In the genomic region with DNA sequence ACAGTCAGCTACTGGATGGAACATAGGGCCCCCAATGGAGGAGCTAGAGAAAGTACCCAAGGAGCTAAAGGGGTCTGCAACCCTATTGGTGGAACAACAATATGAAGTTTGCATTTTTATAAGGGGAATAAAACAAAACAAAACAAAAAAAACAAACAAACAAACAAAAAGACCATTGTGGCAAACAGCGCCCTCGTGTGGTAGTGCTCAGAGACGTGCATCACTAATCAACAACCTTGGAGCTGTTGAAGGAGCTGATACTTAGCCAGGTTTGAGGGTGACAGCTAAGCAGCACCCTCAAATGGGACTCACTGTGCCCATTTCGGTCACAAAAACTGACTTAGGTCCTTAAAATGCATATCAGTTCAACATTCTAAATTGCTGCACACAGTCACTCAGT, we compare ENCODE assay signal across 14 mouse cellular contexts. TPM values are rescaled to one million over a fixed set of nuclear protein-coding genes. Genes with fewer than 3 reads are reported as not detected.
DNase-seq lines count a peak whose midpoint lies in the region; ATAC-seq and TF ChIP-seq lines count a peak whose summit lies in the region.
"Had no signal": no experiment of that assay in that cellular context is flagged by ENCODE, and none has a peak within 500 bp of the region (broad histone marks: within the 10 kb centered on the region; RNA-seq: fewer than 3 reads in every experiment).

No protein-coding gene starts in this region.

- peak; percentile 38 to 56 (median 39); a peak in 5 of 6 replicates for TF ChIP-seq CTCF in MEL (IDR thresholded peaks at IDR 0.05 in 2 of 3, conservative IDR thresholded peaks at IDR 0.05 in 1 of 3; ENCODE audit: control insufficient read depth in 1 of 3, insufficient read depth in 1 of 3, low read depth in 2 of 3, low read length in 3 of 3, poor library complexity in 1 of 3, severe bottlenecking in 1 of 3)

- TF ChIP-seq RAD21 in MEL (IDR thresholded peaks at IDR 0.05; ENCODE audit: low read depth, low read length) = no peak; the same call in 1 of the 2 replicates

- H3K4me3 ChIP-seq in hindbrain, embryonic 11.5 days (ENCODE audit: low read depth, low read length) = no peak overlapping the region
- no peak overlapping the region for H3K4me3 ChIP-seq in hindbrain, embryonic 13.5 days
- H3K4me3 ChIP-seq in midbrain, embryonic 14.5 days (replicated peaks; ENCODE audit: low read depth, low read length) = no peak overlapping the region
- no peak overlapping the region for H3K4me3 ChIP-seq in midbrain, embryonic 15.5 days
- no peak overlapping the region for H3K4me3 ChIP-seq in MEL (ENCODE audit: control insufficient read depth in 1 of 2, insufficient read depth in 1 of 2, low read depth in 2 of 2, low read length in 2 of 2)
- H3K4me3 ChIP-seq in limb, embryonic 10.5 days = no peak overlapping the region
- H3K4me3 ChIP-seq: embryonic facial prominence, embryonic 12.5 days; forebrain, embryonic 15.5 days; hindbrain, embryonic 12.5 days had no signal

- H3K79me2 ChIP-seq in MEL (ENCODE audit: control insufficient read depth, insufficient read depth, low read length, poor library complexity) = no peaks in the 10 kb centered on the region

- no peak overlapping the region for H3K27ac ChIP-seq in hindbrain, embryonic 11.5 days (ENCODE audit: low read depth, low read length)
- H3K27ac ChIP-seq in hindbrain, embryonic 13.5 days = no peak overlapping the region
- H3K27ac ChIP-seq in midbrain, embryonic 14.5 days (replicated peaks; ENCODE audit: low read depth, low read length) = no peak overlapping the region
- H3K27ac ChIP-seq in midbrain, embryonic 15.5 days = no peak overlapping the region
- no peak overlapping the region for H3K27ac ChIP-seq in MEL (ENCODE audit: control insufficient read depth, low read depth, low read length)
- no peak overlapping the region for H3K27ac ChIP-seq in limb, embryonic 10.5 days
- H3K27ac ChIP-seq: embryonic facial prominence, embryonic 12.5 days; forebrain, embryonic 15.5 days; hindbrain, embryonic 12.5 days had no signal

- H3K9me3 ChIP-seq in hindbrain, embryonic 11.5 days (ENCODE audit: control insufficient read depth, low read length) = no peaks in the 10 kb centered on the region
- no peaks in the 10 kb centered on the region for H3K9me3 ChIP-seq in hindbrain, embryonic 13.5 days
- no peaks in the 10 kb centered on the region for H3K9me3 ChIP-seq in midbrain, embryonic 14.5 days (ENCODE audit: control insufficient read depth, low read length)
- H3K9me3 ChIP-seq in midbrain, embryonic 15.5 days = no peaks in the 10 kb centered on the region
- no peaks in the 10 kb centered on the region for H3K9me3 ChIP-seq in MEL (replicated peaks; ENCODE audit: insufficient read depth, low read length)
- no peaks in the 10 kb centered on the region for H3K9me3 ChIP-seq in limb, embryonic 10.5 days (replicated peaks)
- H3K9me3 ChIP-seq: embryonic facial prominence, embryonic 12.5 days; forebrain, embryonic 15.5 days; hindbrain, embryonic 12.5 days had no signal

- H3K27me3 ChIP-seq in hindbrain, embryonic 11.5 days (ENCODE audit: control insufficient read depth, insufficient read depth, low read length) = no peaks in the 10 kb centered on the region
- no peaks in the 10 kb centered on the region for H3K27me3 ChIP-seq in hindbrain, embryonic 13.5 days
- no peaks in the 10 kb centered on the region for H3K27me3 ChIP-seq in midbrain, embryonic 14.5 days (ENCODE audit: control insufficient read depth, insufficient read depth, low read length)
- no peaks in the 10 kb centered on the region for H3K27me3 ChIP-seq in midbrain, embryonic 15.5 days (replicated peaks)
- no peaks in the 10 kb centered on the region for H3K27me3 ChIP-seq in MEL (ENCODE audit: control insufficient read depth in 1 of 2, insufficient read depth in 2 of 2, low read length in 2 of 2)
- H3K27me3 ChIP-seq in limb, embryonic 10.5 days (ENCODE audit: low read depth, poor library complexity, severe bottlenecking) = no peaks in the 10 kb centered on the region
- H3K27me3 ChIP-seq: embryonic facial prominence, embryonic 12.5 days; forebrain, embryonic 15.5 days; hindbrain, embryonic 12.5 days had no signal

- peak; percentile 24 for DNase-seq in hindbrain, embryonic 11.5 days (ENCODE audit: low spot score)
- peak; percentile 8 for DNase-seq in midbrain, embryonic 14.5 days
- peak; percentile 4 for DNase-seq in MEL (ENCODE audit: low read depth, low spot score)
- peak; percentile 33 for DNase-seq in limb, embryonic 10.5 days (ENCODE audit: low spot score)
- no peak for DNase-seq in thymus, postnatal 14 days
- DNase-seq: lung, postnatal 10 days had no signal

- no peak for TF ChIP-seq EP300 in MEL (IDR thresholded peaks at IDR 0.05; ENCODE audit: low read depth in 1 of 2, low read length in 2 of 2)

- H3K36me3 ChIP-seq in hindbrain, embryonic 11.5 days (ENCODE audit: control insufficient read depth, insufficient read depth, low read length) = no peaks in the 10 kb centered on the region
- no peaks in the 10 kb centered on the region for H3K36me3 ChIP-seq in hindbrain, embryonic 13.5 days
- H3K36me3 ChIP-seq in midbrain, embryonic 14.5 days (ENCODE audit: control insufficient read depth, insufficient read depth, low read length) = no peaks in the 10 kb centered on the region
- no peaks in the 10 kb centered on the region for H3K36me3 ChIP-seq in midbrain, embryonic 15.5 days (replicated peaks)
- H3K36me3 ChIP-seq in MEL (ENCODE audit: control insufficient read depth in 1 of 2, insufficient read depth in 2 of 2, low read length in 2 of 2) = no peaks in the 10 kb centered on the region
- H3K36me3 ChIP-seq in limb, embryonic 10.5 days = no peaks in the 10 kb centered on the region
- H3K36me3 ChIP-seq: embryonic facial prominence, embryonic 12.5 days; forebrain, embryonic 15.5 days; hindbrain, embryonic 12.5 days had no signal

- no peak for ATAC-seq in hindbrain, embryonic 11.5 days (ENCODE audit: low FRiP score)
- ATAC-seq in hindbrain, embryonic 13.5 days (ENCODE audit: low FRiP score) = no peak
- ATAC-seq in midbrain, embryonic 14.5 days (ENCODE audit: low FRiP score, low TSS enrichment) = no peak
- ATAC-seq in midbrain, embryonic 15.5 days (replicated peaks) = no peak
- ATAC-seq: forebrain, embryonic 15.5 days had no signal

- no peaks in the 10 kb centered on the region for H3K4me1 ChIP-seq in hindbrain, embryonic 11.5 days (replicated peaks; ENCODE audit: control insufficient read depth, insufficient read depth, low read length)
- H3K4me1 ChIP-seq in hindbrain, embryonic 13.5 days (replicated peaks) = no peaks in the 10 kb centered on the region
- H3K4me1 ChIP-seq in midbrain, embryonic 14.5 days (ENCODE audit: control insufficient read depth, insufficient read depth, low read length) = no peaks in the 10 kb centered on the region
- no peaks in the 10 kb centered on the region for H3K4me1 ChIP-seq in midbrain, embryonic 15.5 days
- H3K4me1 ChIP-seq in MEL (ENCODE audit: control insufficient read depth in 1 of 2, insufficient read depth in 2 of 2, low read length in 2 of 2) = no peaks in the 10 kb centered on the region
- H3K4me1 ChIP-seq in limb, embryonic 10.5 days = no peaks in the 10 kb centered on the region
- H3K4me1 ChIP-seq: embryonic facial prominence, embryonic 12.5 days; forebrain, embryonic 15.5 days; hindbrain, embryonic 12.5 days had no signal

- H3K4me2 ChIP-seq in hindbrain, embryonic 11.5 days (replicated peaks; ENCODE audit: low read depth, low read length) = no peak overlapping the region
- H3K4me2 ChIP-seq in hindbrain, embryonic 13.5 days = no peak overlapping the region
- no peak overlapping the region for H3K4me2 ChIP-seq in midbrain, embryonic 14.5 days (ENCODE audit: low read length)
- H3K4me2 ChIP-seq in midbrain, embryonic 15.5 days = no peak overlapping the region
- H3K4me2 ChIP-seq: embryonic facial prominence, embryonic 12.5 days; forebrain, embryonic 15.5 days; hindbrain, embryonic 12.5 days had no signal

- 32% methylated on average over 4 of the region's 4 CpGs for WGBS in hindbrain, embryonic 11.5 days
- WGBS in hindbrain, embryonic 13.5 days = 36% methylated on average over 4 of the region's 4 CpGs
- WGBS in midbrain, embryonic 14.5 days = 42% methylated on average over 4 of the region's 4 CpGs
- WGBS in midbrain, embryonic 15.5 days = 25% methylated on average over 4 of the region's 4 CpGs
- WGBS in limb, embryonic 10.5 days = 26% methylated on average over 4 of the region's 4 CpGs

- no peak overlapping the region for H3K9ac ChIP-seq in hindbrain, embryonic 11.5 days (ENCODE audit: low read depth, low read length)
- H3K9ac ChIP-seq in hindbrain, embryonic 13.5 days = no peak overlapping the region
- no peak overlapping the region for H3K9ac ChIP-seq in midbrain, embryonic 14.5 days (replicated peaks; ENCODE audit: low read length)
- H3K9ac ChIP-seq in midbrain, embryonic 15.5 days = no peak overlapping the region
- no peak overlapping the region for H3K9ac ChIP-seq in MEL (ENCODE audit: control insufficient read depth, low read depth, low read length, poor library complexity, severe bottlenecking)
- H3K9ac ChIP-seq: embryonic facial prominence, embryonic 12.5 days; forebrain, embryonic 15.5 days; hindbrain, embryonic 12.5 days had no signal

- no peak for TF ChIP-seq POLR2A in MEL (IDR thresholded peaks at IDR 0.05; ENCODE audit: control insufficient read depth in 1 of 2, insufficient read depth in 1 of 2, low read depth in 1 of 2, low read length in 2 of 2, poor library complexity in 1 of 2)

RNA-seq across cellular contexts. Expression of a gene that starts 13.4 kb away (rescaled TPM):
- polyA plus RNA-seq in hindbrain, embryonic 11.5 days (2014; fragmentation: Nextera tagmentation; extraction: Ambion mirVana) = not detected in 2 replicates
- polyA plus RNA-seq in hindbrain, embryonic 13.5 days (2015; fragmentation: Nextera tagmentation; extraction: Ambion mirVana) = not detected in 2 replicates
- not detected in 2 replicates for polyA plus RNA-seq in midbrain, embryonic 14.5 days (2014; fragmentation: Nextera tagmentation; extraction: Ambion mirVana)
- polyA plus RNA-seq in midbrain, embryonic 15.5 days (2015; fragmentation: Nextera tagmentation; extraction: Ambion mirVana) = not detected in 2 replicates
- total RNA-seq in MEL (2012; rRNA removed) = not detected in 2 replicates
- polyA plus RNA-seq in MEL (2012; ENCODE audit: insufficient read depth in 1 of 2, insufficient read length in 2 of 2, low read depth in 1 of 2, low replicate concordance in 2 of 2, missing spikeins in 1 of 2) = not detected
- polyA plus RNA-seq in limb, embryonic 10.5 days (2016; fragmentation: Nextera tagmentation; extraction: Ambion mirVana) = not detected in 2 replicates
- total RNA-seq: left cerebral cortex, postnatal 25 days had no signal
- polyA plus RNA-seq: embryonic facial prominence, embryonic 12.5 days; forebrain, embryonic 15.5 days; hindbrain, embryonic 12.5 days; large intestine, adult 2 months had no signal

RNA-seq across cellular contexts. Expression of a gene that starts 45.9 kb away (rescaled TPM):
- polyA plus RNA-seq in hindbrain, embryonic 11.5 days (2014; fragmentation: Nextera tagmentation; extraction: Ambion mirVana) = not detected in 2 replicates
- polyA plus RNA-seq in hindbrain, embryonic 13.5 days (2015; fragmentation: Nextera tagmentation; extraction: Ambion mirVana) = not detected in 2 replicates
- polyA plus RNA-seq in midbrain, embryonic 14.5 days (2014; fragmentation: Nextera tagmentation; extraction: Ambion mirVana) = not detected in 2 replicates
- polyA plus RNA-seq in midbrain, embryonic 15.5 days (2015; fragmentation: Nextera tagmentation; extraction: Ambion mirVana) = not detected in 2 replicates
- not detected in 2 replicates for total RNA-seq in MEL (2012; rRNA removed)
- not detected for polyA plus RNA-seq in MEL (2012; ENCODE audit: insufficient read depth in 1 of 2, insufficient read length in 2 of 2, low read depth in 1 of 2, low replicate concordance in 2 of 2, missing spikeins in 1 of 2)
- polyA plus RNA-seq in limb, embryonic 10.5 days (2016; fragmentation: Nextera tagmentation; extraction: Ambion mirVana) = not detected in 2 replicates
- total RNA-seq: left cerebral cortex, postnatal 25 days had no signal
- polyA plus RNA-seq: embryonic facial prominence, embryonic 12.5 days; forebrain, embryonic 15.5 days; hindbrain, embryonic 12.5 days; large intestine, adult 2 months had no signal

RNA-seq across cellular contexts. Expression of a gene that starts 54.0 kb away (rescaled TPM):
- 0.15 and 0.25 TPM in 2 replicates for polyA plus RNA-seq in hindbrain, embryonic 11.5 days (2014; fragmentation: Nextera tagmentation; extraction: Ambion mirVana)
- not detected in 2 replicates for polyA plus RNA-seq in hindbrain, embryonic 13.5 days (2015; fragmentation: Nextera tagmentation; extraction: Ambion mirVana)
- not detected in 2 replicates for polyA plus RNA-seq in midbrain, embryonic 14.5 days (2014; fragmentation: Nextera tagmentation; extraction: Ambion mirVana)
- not detected in 2 replicates for polyA plus RNA-seq in midbrain, embryonic 15.5 days (2015; fragmentation: Nextera tagmentation; extraction: Ambion mirVana)
- not detected in 2 replicates for total RNA-seq in MEL (2012; rRNA removed)
- not detected for polyA plus RNA-seq in MEL (2012; ENCODE audit: insufficient read depth in 1 of 2, insufficient read length in 2 of 2, low read depth in 1 of 2, low replicate concordance in 2 of 2, missing spikeins in 1 of 2)
- polyA plus RNA-seq in limb, embryonic 10.5 days (2016; fragmentation: Nextera tagmentation; extraction: Ambion mirVana) = 0.15 and 0.40 TPM in 2 replicates
- total RNA-seq: left cerebral cortex, postnatal 25 days had no signal
- polyA plus RNA-seq: embryonic facial prominence, embryonic 12.5 days; forebrain, embryonic 15.5 days; gonadal fat pad, adult 2 months; hindbrain, embryonic 12.5 days; large intestine, adult 2 months had no signal
